Mouse (Mus musculus) spleen, postnatal 36 days (tissue): ENCODE data around the gene Cdk6.
A peak's percentile ranks its signal among the peaks of the same experiment; 100 is the strongest.
"Not testable (repeated sequence)": the region's sequence is repeated elsewhere in the genome, so short reads cannot be mapped to it uniquely, and the experiment has no call there.

ENCODE experiments used
- DNase-seq, 2 experiments: peaks; one replicate each; pipeline ENCODE4 v3.0.0; 2022; ENCODE audit warnings: low spot score in 2 of 2, mixed read lengths in 1 of 2

The Cdk6 gene

DNA sequence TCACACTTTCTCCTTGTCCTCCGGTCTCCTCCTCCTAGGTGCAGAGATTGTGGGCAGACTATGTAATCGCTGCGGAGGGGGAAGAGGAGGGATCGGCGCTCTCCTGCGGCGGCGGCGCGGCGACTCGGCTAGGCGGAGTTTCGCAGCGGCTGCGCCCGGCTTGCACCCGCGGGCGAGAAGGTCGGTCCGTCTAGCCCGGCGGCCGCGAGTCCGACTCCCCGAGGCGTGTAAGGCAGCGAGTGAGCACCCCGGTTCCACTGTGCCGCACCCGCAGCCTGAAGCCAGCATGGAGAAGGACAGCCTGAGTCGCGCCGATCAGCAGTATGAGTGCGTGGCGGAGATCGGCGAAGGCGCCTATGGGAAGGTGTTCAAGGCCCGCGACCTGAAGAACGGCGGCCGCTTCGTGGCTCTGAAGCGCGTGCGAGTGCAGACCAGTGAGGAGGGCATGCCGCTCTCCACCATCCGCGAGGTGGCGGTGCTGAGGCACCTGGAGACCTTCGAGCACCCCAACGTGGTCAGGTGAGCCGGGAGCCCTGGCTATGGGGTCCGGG is 2.9 kb downstream of the Cdk6 start:
- DNase-seq = peak; percentile 86 to 88

GRCm38 (mm10) chr5:3345540-3345939 is 4.3 kb downstream of the Cdk6 start:
- not testable (repeated sequence) for DNase-seq

DNA sequence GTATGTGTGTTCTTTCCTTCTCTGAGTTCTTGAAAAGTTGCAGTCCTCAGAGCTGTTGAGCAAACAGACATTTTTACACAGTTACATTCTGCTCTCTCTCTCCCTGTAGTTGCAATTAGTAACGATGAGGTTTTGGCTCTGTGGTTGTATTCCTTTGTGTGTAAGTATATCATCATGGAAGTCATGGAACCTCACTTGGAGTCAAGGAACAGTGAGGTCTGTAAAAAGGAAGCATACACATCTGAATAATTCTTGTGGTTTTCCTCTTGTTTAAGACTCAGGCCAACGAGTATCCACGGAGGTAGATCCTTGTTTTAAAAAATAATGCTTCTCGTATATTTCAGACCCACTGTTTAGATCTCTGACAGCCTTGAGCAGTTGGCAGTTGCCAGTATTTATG is 8.1 kb downstream of the Cdk6 start:
- not testable (repeated sequence) for DNase-seq

DNA sequence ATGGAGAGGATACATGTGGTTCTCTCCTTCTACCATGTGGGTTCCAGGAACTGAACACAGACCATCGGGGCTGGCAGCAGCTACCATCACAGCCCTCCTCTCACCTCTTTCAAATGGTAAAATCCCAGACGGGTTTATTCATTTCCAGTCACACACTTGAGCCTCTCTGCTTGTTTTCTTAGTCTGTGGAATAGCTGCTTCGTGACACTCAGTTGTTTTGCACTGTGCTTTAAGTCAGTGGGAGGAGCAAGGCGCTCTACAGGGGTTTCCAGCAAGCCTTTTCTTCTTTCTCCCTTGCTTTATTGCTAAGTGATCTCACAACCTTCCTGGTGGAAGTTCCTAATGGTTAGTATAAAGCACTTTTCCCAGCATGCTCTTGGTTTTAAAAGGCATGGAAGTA is 10.6 kb downstream of the Cdk6 start:
- not testable (repeated sequence) for DNase-seq

GRCm38 (mm10) chr5:3352314-3352713 is 11.0 kb downstream of the Cdk6 start:
- DNase-seq = no peak

- no peak for DNase-seq
Observed at GRCm38 (mm10) chr5:3352827-3353226, 11.5 kb downstream of the Cdk6 start.

- peak; percentile 10 to 16 for DNase-seq
Observed at GRCm38 (mm10) chr5:3354307-3354706, 13.0 kb downstream of the Cdk6 start.

DNA sequence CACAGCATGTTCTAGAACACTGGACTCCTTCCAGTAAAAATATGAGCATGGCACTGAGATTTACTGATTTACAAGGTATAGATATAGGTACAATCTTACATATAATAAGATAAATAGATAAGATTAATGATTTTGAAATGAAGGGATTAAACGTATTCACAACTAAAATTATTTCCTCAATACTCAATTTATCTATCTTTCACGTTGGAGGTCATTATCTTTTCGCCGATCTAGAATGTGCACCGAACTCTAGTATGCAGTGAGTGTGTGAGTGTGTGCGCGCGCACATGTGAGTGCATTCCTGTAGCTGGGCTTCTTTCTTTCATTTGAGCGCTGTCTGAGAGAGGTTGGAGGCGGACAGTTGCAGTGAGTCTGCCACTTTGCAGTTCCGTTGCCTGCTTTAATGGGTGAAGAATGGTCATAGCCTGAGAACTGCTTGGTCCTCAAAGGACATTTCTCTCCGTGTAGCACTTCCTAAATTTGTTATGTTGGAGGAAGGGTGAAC is 13.8 kb downstream of the Cdk6 start:
- DNase-seq = no peak

GRCm38 (mm10) chr5:3355560-3356260 is 14.4 kb downstream of the Cdk6 start:
- DNase-seq = peak; percentile 50 to 55

GRCm38 (mm10) chr5:3356261-3356778 is 15.0 kb downstream of the Cdk6 start:
- DNase-seq = no peak

- DNase-seq = no peak
Observed at GRCm38 (mm10) chr5:3357496-3357895, 16.2 kb downstream of the Cdk6 start.

DNA sequence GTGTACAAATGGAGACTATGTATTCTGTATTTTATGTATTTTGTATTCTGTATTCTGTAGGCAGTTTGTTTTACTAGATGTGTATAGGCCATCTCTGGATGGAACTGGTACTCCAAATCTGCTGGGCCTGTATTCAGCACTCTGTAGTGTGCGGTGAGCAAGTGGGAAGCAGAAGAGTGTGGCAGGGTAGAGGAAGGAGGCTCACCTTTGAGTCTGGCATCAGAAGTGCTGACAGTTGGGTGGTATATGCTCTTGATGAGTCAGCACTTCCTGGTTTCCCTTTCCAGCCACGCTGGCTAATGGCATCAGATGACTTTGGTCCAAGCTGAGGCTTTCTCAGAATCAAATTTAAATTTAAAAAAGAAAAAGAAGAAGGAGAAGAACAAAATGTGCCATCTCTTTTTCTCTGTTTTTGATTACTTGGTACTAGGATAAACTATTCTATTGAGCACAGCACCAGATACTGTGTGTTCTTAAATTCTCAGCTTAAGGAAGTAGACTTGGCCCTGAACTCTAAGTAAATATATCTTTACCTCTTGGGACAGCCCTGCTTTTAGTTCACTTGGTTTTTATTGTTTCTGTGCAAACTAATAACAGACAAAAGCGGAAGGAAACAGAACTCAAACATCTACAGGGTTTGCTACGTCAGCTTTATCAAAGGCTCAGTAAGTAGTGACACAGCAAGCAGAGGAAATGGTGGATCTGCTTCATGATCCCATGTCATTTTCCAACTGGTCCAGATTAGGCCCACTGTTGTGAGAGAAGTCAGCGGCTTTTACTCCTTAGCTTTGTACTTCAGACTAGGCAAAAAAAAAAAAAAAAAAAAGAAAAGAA is 17.6 kb downstream of the Cdk6 start:
- peak in 1 of 2 experiments; percentile 17 for DNase-seq

DNA sequence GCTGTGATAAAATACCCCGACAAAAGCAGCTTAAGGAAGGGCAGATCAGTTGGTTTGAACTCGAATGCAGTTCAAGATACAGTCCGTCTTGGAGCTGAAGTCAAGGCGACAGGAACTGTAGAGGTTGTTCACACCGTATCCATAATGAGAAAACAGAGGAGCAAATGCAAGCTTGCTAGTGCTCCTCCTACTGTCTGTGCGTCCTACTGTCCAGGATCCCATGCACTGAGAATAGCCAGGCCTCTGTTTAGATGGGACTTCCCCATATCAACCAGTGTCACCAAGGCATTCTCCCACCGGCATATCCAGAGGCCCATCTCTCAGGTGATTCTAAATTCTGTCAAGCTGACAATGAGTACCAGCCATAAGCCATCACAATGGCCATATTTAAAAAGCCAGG is 18.6 kb downstream of the Cdk6 start:
- no peak for DNase-seq

DNA sequence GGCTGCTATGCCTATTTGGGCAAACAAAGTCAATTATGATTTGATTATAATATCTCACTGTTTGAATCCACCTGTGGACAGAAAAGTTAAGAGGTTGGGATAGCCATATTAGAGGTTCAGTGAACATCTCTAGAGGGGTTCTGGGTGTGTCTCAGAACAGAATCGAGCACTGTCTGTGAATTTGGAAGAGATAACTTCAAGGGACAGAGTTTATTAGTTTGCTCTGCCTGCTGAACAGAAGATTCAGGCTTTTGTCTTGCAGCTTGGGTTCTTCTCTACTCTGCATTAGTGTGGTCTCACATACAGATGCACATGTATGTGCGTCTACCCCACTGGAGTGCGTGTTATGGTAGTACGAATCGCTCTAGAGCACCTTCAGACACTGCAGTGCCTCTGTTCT is 20.0 kb downstream of the Cdk6 start:
- no peak for DNase-seq

DNA sequence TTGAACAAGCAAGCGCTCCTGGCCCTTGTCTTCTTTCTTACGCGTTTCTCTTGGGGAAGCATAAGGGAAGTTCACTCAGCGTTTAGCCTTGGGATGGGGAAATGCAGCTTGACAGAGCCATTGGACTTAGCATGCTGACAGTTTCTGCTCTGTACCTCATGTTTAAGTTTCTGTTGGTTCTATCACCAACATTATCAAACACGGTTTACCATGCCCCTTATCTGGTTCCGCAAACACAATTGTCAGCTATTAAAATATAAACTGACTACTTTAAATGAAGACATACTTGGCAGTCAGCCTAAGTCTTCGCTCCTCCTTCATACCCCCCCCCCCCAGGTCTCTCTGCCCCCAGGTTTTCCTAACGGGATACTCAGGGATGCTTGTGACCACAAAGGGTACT is 20.8 kb downstream of the Cdk6 start:
- no peak for DNase-seq

DNA sequence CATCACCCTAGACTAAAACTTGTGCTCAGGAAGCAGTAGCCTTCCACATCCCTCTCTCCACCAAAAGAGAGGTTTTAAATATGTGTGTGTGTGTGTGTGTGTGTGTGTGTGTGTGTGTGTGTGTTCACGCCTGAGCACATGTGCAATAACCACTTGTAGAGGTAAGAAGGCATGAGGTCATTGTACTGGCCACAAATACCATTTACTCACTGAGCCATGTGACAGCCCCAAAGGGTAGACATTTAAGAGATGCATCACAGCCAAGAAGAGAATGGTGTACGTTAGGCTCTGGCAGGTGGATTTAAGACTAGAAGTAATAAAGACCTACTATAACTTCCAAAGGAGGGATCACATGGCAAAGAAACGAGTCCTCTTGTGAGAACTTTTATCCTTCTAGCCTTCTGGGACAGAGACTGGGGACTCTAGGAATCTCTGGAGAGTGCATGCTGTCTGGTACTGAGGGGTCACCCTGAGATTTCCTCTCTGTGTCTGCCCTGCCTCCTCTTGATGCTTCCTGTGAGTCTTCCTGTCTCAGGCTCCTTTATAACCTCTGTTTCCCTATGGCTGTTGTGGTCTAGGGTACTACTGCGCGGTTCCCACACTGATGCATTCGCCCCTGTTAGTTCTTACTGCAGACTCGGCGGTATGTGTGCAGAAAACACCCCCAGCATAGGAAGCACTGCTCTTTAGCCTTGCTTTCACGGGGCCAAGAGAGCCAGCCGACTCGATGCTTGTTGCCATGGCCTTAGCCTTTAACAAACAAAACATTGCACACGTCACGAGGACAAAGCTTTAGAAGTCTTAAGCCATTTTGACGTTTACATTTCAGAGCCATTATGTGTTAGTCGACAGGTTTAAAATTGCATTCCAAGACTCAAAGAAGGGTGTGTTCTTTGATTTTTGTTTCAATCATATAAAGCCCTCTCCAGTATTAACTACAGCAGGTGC is 22.0 kb downstream of the Cdk6 start:
- no peak for DNase-seq

- DNase-seq = no peak
Observed at GRCm38 (mm10) chr5:3367045-3367444, 25.8 kb downstream of the Cdk6 start.

- DNase-seq = no peak
Observed at GRCm38 (mm10) chr5:3369317-3369716, 28.0 kb downstream of the Cdk6 start.

DNA sequence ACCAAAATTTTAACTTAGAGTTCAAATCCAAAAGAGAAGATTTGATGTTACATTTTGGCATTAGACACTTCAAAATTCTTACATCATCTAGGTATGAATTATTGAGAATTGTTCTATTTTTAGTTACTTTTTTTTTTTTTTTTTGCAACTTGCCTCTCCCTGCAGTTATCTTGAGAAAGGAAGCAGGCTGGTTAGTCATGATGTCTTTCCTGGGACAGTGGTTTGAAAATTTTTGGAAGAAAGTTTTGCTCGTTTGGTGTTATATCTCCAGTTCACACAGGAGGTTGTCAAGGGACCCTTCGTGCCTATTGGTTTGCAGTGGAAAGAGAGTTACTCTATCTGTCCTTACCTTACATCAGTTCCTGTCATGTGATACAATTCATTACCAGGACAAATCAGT is 29.9 kb downstream of the Cdk6 start:
- no peak for DNase-seq

DNA sequence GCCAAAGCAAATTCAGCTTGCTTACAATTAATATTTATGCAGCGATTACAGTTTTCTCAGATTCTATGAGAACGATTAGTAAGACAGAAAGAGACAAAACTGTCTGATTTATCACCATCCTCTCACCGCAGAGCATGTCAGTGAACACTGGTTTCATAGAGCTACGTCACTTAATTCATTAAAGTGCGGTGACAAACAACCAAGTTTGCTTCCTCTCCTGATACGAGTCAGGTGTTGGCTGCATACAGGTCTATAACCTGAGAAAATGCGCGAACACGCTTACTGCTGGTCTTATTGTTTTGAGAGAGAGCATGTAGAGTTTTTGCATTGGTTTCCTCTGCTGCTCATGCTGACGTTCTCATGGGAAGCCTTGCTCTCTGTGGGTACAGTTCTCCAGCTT is 31.9 kb downstream of the Cdk6 start:
- DNase-seq = no peak

GRCm38 (mm10) chr5:3374763-3375162 is 33.5 kb downstream of the Cdk6 start:
- DNase-seq = no peak
